Mouse (Mus musculus): ENCODE results near the gene Stard13.

GRCm38 (mm10) chr5:151061942-151062341 is 171.7 kb downstream of the Stard13 start:
- TF ChIP-seq POLR2A (IDR thresholded peaks at IDR 0.05; ENCODE audit: control insufficient read depth, extremely low read depth, insufficient read depth, low read length, poor library complexity) (no peak), CTCF (IDR thresholded peaks at IDR 0.05; ENCODE audit: borderline replicate concordance, control insufficient read depth, extremely low read depth, insufficient read depth, low read length, poor library complexity) (no peak)

All from thymus, adult 2 months (tissue).